Mouse (Mus musculus) stomach, postnatal 0 days (tissue): ENCODE measurements around the gene Astl. TPM values are rescaled to one million over a fixed set of nuclear protein-coding genes. Genes with fewer than 3 reads are reported as not detected.

Experiments used
- ATAC-seq: fragments of 200-750 bp; cut with Nextera tagmentation; 2 replicates; pipeline ENCODE4 v1.8.0; 2017; ENCODE audit not compliant: low FRiP score, low TSS enrichment
- DNase-seq: peaks from one replicate; pipeline ENCODE4 v3.0.0-alpha.2; 2016; ENCODE audit warnings: low spot score
- H3K27ac ChIP-seq: fragments of 300-500 bp; sonication (generic); replicated peaks from 2 replicates; pipeline ENCODE4 v1.5.1; 2014; ENCODE audit warnings: mild to moderate bottlenecking, control low read depth
- H3K27me3 ChIP-seq: fragments of 300-500 bp; sonication (generic); 2 replicates; pipeline ENCODE4 v1.6.1; 2014; ENCODE audit warnings: low read length; ENCODE audit not compliant: control insufficient read depth, insufficient read depth
- H3K36me3 ChIP-seq: fragments of 300-500 bp; sonication (generic); 2 replicates; pipeline ENCODE4 v1.6.1; 2014; ENCODE audit warnings: low read length, mixed read lengths; ENCODE audit not compliant: control insufficient read depth, insufficient read depth
- H3K4me1 ChIP-seq: fragments of 300-500 bp; sonication (generic); replicated peaks from 2 replicates; pipeline ENCODE4 v1.6.1; 2014; ENCODE audit warnings: antibody characterized with exemption; ENCODE audit not compliant: control insufficient read depth, insufficient read depth
- H3K4me2 ChIP-seq: fragments of 300-500 bp; sonication (generic); replicated peaks from 2 replicates; pipeline ENCODE4 v1.6.1; 2014; ENCODE audit warnings: low read depth, mild to moderate bottlenecking, control low read depth, moderate library complexity
- H3K4me3 ChIP-seq: fragments of 300-500 bp; sonication (generic); 2 replicates; pipeline ENCODE4 v1.5.1; 2014; ENCODE audit warnings: low read depth, low read length, control low read depth
- H3K9ac ChIP-seq: fragments of 300-500 bp; sonication (generic); 2 replicates; pipeline ENCODE4 v1.6.1; 2014; ENCODE audit warnings: mild to moderate bottlenecking, low read length, control low read depth, mixed read lengths
- H3K9me3 ChIP-seq: fragments of 300-500 bp; sonication (generic); 2 replicates; pipeline ENCODE4 v1.6.1; 2016; ENCODE audit warnings: low read length; ENCODE audit not compliant: control insufficient read depth
- CTCF ChIP-seq: IDR thresholded peaks from 2 replicates; pipeline ENCODE4 v1.5.1; 2016; ENCODE audit warnings: antibody characterized with exemption, low read depth, mild to moderate bottlenecking, moderate library complexity
- EP300 ChIP-seq: optimal IDR thresholded peaks from 2 replicates; pipeline ENCODE3; 2016; ENCODE audit warnings: antibody characterized with exemption
- WGBS: fragments of 180-500 bp; shearing (Covaris S2); extraction: QIAGEN DNeasy Blood & Tissue Kit; methylation state at CpG from one replicate; pipeline ENCODE4 v1.1.7; 2014; 5-methylcytosine and 5-hydroxymethylcytosine counted together
- polyA plus RNA-seq: library from polyadenylated mRNA; unstranded; fragments of >200 nt; fragmentation: Nextera tagmentation; extraction: Ambion mirVana; gene quantifications from 2 replicates; pipeline ENCODE4 v1.2.1, GENCODE M21; 2015

The Astl gene
- polyA plus RNA-seq, 1 experiment from 2014 or later = not detected

- no peak overlapping the region for H3K9ac ChIP-seq
- H3K36me3 ChIP-seq = no peaks in the 10 kb centered on the region
- H3K4me2 ChIP-seq = peak overlapping the region; percentile 78
- no peaks in the 10 kb centered on the region for H3K4me1 ChIP-seq
- DNase-seq (no peak), ATAC-seq (no peak)
- H3K27me3 ChIP-seq = peaks cover 14% of the 10 kb centered on the region; the same call in 1 of the 2 replicates
- H3K4me3 ChIP-seq = peak overlapping the region; percentile 44
- 5% methylated on average over 20 of the region's 20 CpGs for WGBS
- no peak overlapping the region for H3K27ac ChIP-seq
- H3K9me3 ChIP-seq = no peaks in the 10 kb centered on the region
- TF ChIP-seq CTCF = no peak
- TF ChIP-seq EP300 = no peak
Measured at GRCm38 (mm10) chr2:127363696-127364095, 25.3 kb downstream of the Astl start.

DNA sequence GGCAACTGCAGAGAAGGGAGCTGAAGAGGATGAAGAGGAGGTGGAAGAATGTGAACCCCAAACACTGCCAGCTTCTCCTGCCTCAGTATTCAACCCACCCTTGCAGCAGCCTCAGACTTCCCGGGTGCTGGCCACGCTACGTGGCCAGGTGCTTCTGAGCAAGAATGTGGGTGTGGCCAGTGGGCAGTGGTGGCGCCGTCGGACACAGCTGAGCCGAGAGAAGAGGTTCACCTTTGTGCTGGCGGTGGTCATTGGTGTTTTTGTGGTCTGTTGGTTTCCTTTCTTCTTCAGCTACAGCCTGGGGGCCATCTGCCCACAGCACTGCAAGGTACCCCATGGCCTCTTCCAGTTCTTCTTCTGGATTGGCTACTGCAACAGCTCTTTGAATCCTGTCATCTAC lies 26.0 kb downstream of the Astl start:
- Histone ChIP-seq H3K4me2 (no peak overlapping the region), H3K4me3 (0 out of 2 replicates have a peak overlapping the region, but pooled peaks have one; percentile 44)
- ATAC-seq = no peak

GRCm38 (mm10) chr2:127367126-127367820 lies 28.8 kb downstream of the Astl start:
- Histone ChIP-seq H3K9ac (no peak overlapping the region), H3K27ac (no peak overlapping the region)
- WGBS = 32% methylated on average over 10 of the region's 10 CpGs

More for the DNA sequence above, 26.0 kb downstream of the Astl start:
- Histone ChIP-seq H3K36me3 (no peaks in the 10 kb centered on the region), H3K9ac (no peak overlapping the region), H3K27me3 (peaks cover 14% of the 10 kb centered on the region; the same call in 1 of the 2 replicates), H3K4me1 (no peaks in the 10 kb centered on the region), H3K9me3 (no peaks in the 10 kb centered on the region), H3K27ac (no peak overlapping the region)
- no peak for TF ChIP-seq CTCF
- no peak for TF ChIP-seq EP300
- 12% methylated on average over 8 of the region's 8 CpGs for WGBS
- peak; percentile 28 for DNase-seq

DNA sequence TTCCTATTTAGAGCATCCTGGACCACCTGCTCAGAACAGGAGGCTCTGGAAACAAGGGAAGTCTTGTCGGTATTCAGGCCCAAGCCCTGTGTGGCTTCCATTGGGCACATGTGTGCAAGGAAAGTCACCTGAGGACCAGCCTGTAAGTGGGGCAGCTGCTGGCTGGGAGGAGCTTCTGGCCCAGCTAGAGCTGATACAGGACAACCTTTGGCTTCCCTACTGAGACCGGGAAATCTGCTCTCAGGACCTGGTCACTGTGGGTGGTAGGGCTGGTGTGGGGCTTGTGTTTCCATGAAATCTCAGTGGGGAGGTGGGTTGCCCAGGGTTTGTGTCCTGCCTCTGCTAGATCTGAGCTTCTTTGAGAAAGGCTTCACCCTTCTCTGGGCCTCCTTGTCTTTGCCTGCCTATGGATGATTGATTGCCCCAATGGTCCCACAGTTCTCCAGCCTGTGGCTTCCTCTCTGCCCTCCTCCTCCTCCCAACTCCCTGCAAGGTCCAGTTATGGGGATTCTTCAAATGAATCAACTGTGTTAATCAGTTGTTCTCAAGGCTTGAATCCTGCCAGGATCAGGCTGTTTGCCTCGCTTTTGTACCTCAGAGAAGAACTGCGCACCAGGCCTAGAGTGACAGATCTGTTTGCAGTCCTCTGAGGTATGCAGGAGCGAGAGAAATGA lies 31.4 kb downstream of the Astl start:
- WGBS = 42% methylated on average over 5 of the region's 5 CpGs
- peak; percentile 36 for DNase-seq
- no peak overlapping the region for H3K4me3 ChIP-seq

More at GRCm38 (mm10) chr2:127367126-127367820, 28.8 kb downstream of the Astl start:
- ATAC-seq = no peak
- H3K9me3 ChIP-seq = no peaks in the 10 kb centered on the region
- DNase-seq = no peak
- H3K27me3 ChIP-seq = peaks cover 14% of the 10 kb centered on the region; the same call in 1 of the 2 replicates
- no peaks in the 10 kb centered on the region for H3K4me1 ChIP-seq
- TF ChIP-seq EP300 (no peak), CTCF (no peak)
- no peak overlapping the region for H3K4me3 ChIP-seq
- no peak overlapping the region for H3K4me2 ChIP-seq
- H3K36me3 ChIP-seq = no peaks in the 10 kb centered on the region

DNA sequence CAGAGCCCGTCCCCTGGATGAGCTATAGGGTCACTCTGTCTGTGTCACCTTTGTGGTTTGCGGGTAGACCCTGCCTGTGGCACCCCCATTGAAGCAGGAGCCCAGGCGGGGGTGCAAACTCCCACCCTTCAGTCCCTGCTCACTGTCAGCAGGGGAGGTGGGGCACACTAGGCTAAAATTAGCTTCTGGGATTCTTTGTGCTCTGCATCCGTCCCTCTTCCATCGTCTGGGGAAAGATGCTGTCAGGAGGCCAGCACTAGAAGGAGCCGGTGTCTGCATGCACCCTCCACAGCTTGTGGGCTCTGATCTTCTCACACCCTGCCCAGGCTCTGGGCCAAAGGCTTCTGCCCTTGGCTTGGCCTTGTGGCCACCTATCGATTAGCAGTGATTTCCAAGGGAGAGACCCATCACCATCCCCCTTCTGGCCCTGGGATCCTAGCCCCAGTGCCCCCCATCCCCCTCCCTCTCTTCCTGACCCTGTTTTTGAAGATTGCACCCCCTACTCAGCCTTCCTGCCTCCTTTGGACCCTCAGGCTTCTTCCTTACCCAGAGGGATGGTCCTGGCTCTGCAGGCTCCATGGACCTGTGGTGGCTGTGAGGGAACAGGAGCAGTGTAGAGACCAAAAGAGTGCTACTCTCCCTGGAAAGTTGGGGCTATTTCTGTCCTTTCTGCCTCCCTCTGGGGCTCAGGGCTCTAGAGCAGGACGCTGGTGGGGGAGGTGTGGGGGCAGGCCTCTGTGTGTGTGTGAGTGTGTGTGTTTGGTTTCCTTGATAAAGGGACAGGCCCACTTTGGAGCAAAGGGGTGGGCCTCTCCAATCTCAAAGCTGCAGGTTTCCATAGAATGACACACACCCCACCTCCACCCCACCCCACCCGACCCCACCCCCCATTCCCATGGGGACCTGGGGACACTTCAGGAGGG lies 32.4 kb downstream of the Astl start:
- no peak overlapping the region for H3K9ac ChIP-seq
- WGBS = 29% methylated on average over 9 of the region's 9 CpGs
- TF ChIP-seq EP300 (no peak), CTCF (no peak)
- peak; percentile 27; the same call in 1 of the 2 replicates for ATAC-seq
- H3K9me3 ChIP-seq = no peaks in the 10 kb centered on the region
- no peak overlapping the region for H3K27ac ChIP-seq
- peak; percentile 31 for DNase-seq
- H3K4me3 ChIP-seq = no peak overlapping the region
- no peaks in the 10 kb centered on the region for H3K36me3 ChIP-seq
- H3K4me2 ChIP-seq = no peak overlapping the region
- H3K4me1 ChIP-seq = no peaks in the 10 kb centered on the region
- H3K27me3 ChIP-seq = no peaks in the 10 kb centered on the region

More for the DNA sequence above, 31.4 kb downstream of the Astl start:
- ATAC-seq = peak; percentile 36; the same call in 1 of the 2 replicates
- TF ChIP-seq EP300 (no peak), CTCF (no peak)
- Histone ChIP-seq H3K4me2 (no peak overlapping the region), H3K36me3 (no peaks in the 10 kb centered on the region), H3K4me1 (no peaks in the 10 kb centered on the region), H3K27ac (no peak overlapping the region), H3K9me3 (no peaks in the 10 kb centered on the region), H3K27me3 (peaks cover 2% of the 10 kb centered on the region; the same call in 1 of the 2 replicates), H3K9ac (0 out of 2 replicates have a peak overlapping the region, but pooled peaks have one; percentile 23)
